Mouse (Mus musculus) liver, embryonic 14.5 days (tissue): ENCODE data around the gene Gm34653.
"Not testable (repeated sequence)": the region's sequence is repeated elsewhere in the genome, so short reads cannot be mapped to it uniquely, and the experiment has no call there.

Source experiments
- CTCF ChIP-seq: IDR thresholded peaks from 2 replicates; pipeline ENCODE4 v1.5.1; 2016; ENCODE audit warnings: antibody characterized with exemption, low read depth, control low read depth
- EP300 ChIP-seq: IDR thresholded peaks from 2 replicates; pipeline ENCODE4 v1.6.1; 2016; ENCODE audit warnings: antibody characterized with exemption, low read depth

DNA sequence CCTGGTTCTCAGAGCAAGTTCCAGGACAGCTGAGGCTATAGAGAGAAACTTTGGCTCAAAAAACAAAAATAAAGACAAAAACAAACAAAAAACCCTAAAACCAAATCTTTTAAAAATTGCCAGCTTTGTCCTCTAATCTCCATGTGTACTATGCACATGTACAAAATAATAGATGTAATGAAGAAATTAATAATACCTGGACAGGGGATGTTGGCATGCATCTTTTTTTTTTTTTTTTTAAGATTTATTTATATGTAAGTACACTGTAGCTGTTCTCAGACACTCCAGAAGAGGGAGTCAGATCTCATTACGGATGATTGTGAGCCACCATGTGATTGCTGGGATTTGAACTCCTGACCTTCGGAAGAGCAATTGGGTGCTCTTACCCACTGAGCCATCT, 40.3 kb upstream of the Gm34653 start:
- TF ChIP-seq CTCF = peak; percentile 25; the same call in 1 of the 2 replicates
- not testable (repeated sequence) for TF ChIP-seq EP300
